Mouse (Mus musculus) gastrocnemius, postnatal 25 days (tissue): ENCODE measurements around the gene Unc13a. TPM values are rescaled to one million over a fixed set of nuclear protein-coding genes. Genes with fewer than 3 reads are reported as not detected.

Source experiments
- DNase-seq: peaks from one replicate; pipeline ENCODE4 v3.0.0; 2022
- total RNA-seq, 2 experiments: library from RNA; stranded (reverse); gene quantifications; 1 replicate in 1 of 2; 2 replicates in 1 of 2; pipeline ENCODE4 v1.2.3; 2021

Unc13a gene
- total RNA-seq, 2 experiments from 2014 or later = 0.29 TPM; not detected in 1

DNA sequence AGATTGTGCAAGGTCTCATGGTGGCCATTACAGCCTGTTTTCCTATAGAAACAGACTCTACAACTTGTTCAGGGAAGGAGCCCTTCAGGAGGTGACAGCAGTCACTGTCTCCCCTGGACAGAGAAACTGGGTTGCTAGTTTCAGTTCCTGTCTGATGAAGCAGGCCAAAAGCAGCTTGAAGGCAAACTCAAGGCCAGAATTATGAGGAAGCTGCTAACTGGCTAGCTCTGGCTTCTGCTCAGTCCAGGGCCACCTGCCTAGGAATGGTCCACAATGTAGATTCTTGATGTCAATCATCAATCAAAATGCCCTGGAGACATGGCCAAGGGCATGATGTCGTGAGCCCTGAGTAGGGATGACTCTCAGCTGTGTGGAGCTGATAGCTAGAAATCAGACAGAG lies 46.5 kb downstream of the Unc13a start:
- no peak for DNase-seq

DNA sequence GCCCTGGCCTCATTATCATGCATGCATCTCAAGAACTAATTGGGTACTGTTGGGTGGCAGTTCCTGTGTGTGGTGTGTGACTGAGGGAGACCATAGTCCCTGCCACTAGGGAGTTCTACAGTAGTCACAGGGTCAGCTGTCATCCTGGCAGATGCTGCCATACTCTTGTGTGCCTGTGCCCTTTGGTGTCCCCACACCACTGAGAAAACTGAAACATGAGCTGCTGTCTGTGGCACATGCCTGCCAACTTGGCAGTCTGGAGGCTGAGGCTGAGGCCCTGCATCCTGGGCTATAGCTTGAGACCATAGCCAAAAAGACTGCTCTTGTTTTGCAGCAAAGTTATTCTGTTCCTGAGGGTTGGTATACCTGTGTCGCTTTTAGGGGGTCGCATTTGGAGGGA lies 51.8 kb downstream of the Unc13a start:
- DNase-seq = peak; percentile 74

DNA sequence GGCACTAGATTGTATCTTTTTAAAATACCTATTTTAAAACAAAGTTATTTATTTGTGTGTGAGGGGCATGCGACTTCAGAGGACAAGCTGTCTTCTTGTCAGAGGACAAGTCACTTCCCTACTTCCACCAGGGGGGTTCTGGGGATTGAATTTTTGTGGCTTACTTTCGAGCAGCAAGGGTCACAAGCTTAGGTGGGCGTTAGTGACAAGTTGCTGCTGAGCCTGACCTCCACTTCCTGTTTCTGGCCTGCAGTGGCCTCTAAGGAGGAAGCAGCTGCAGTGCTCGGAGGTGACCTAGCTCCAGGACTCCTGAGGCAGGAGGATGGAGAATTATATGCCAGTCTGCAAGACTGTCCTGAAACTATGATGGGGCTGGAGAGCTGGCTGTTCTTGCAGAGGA lies 58.1 kb downstream of the Unc13a start:
- no peak for DNase-seq

DNA sequence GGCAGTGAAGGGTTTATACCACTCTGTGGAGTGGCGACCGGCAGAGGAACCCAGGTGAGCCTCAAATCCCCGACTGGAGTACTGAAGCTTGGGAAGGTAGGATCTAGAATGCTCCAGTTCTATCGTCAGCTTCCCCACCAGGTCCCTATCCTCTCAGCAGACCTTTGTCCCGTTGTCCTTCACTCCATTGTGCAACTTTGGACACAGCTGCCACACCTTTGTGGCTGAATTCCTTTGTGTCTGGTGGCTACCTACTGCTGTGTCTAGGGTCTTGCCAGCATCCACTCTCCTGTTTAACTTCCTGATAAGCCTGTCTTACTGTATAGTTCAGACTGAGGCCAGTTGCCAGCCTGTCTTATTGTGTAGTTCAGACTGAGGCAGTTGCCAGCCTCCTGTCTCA lies 59.4 kb downstream of the Unc13a start:
- DNase-seq = no peak

DNA sequence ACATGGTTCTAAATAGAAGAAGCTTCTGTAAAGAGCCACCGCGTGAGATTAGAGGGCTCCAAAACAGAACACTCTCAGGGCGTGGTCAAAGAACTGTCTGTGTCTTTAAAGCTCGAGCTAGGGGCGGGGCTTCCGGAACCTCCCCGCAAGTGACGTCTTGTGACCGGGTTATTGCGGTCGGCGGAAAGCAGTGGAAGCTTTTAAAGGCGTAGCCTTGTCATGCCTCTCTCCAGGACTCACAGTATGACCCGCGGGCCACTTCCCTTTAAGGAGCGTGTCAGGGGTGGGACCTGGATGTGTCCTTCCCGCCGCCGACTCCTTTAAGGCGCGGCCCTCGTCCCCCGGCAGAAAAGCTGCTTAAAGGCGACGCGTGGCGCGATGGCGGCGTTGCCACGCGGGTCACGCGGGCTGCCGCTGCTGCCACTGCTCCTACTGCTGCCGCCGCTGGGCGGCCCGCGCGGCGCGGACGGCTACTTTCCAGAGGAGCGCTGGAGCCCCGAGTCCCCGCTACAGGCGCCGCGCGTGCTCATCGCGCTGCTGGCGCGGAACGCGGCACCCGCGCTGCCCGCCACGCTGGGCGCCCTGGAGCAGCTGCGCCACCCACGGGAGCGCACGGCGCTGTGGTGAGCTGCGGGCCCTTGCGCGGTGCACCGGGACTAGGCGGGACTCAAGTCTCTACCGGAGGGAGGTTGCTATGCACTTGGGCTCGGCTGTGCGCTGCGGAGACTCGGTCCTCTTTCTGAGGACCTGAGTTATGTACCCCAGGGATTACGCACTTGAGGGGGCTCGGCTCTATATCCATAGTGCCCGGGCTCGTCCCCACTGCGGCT lies 60.5 kb downstream of the Unc13a start, which contains the start of gene Colgalt1:
Gene Colgalt1, plus strand, starts transcription at position 177 of the 830 bp plus-strand sequence.
- peak; percentile 96 for DNase-seq

DNA sequence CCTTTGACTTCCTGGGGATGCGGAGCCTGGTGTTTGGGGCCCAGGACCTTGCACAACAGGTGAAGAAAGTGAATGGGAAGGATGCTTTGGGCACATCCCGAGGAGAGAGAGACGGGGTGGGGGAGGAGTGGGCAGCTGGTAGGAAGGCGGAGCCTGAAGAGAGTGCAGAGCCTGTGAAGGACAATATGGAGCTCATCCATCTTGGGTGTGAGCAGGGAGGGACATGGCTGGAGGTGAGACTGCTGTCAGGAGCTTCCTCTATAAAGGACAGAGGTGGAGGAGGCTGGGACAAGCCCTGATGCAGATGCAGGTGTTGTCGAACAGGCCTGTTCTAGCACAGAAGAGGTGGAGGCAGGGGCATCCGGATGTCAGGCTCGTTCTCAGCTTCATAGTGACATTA lies 67.5 kb downstream of the Unc13a start:
- DNase-seq = no peak

DNA sequence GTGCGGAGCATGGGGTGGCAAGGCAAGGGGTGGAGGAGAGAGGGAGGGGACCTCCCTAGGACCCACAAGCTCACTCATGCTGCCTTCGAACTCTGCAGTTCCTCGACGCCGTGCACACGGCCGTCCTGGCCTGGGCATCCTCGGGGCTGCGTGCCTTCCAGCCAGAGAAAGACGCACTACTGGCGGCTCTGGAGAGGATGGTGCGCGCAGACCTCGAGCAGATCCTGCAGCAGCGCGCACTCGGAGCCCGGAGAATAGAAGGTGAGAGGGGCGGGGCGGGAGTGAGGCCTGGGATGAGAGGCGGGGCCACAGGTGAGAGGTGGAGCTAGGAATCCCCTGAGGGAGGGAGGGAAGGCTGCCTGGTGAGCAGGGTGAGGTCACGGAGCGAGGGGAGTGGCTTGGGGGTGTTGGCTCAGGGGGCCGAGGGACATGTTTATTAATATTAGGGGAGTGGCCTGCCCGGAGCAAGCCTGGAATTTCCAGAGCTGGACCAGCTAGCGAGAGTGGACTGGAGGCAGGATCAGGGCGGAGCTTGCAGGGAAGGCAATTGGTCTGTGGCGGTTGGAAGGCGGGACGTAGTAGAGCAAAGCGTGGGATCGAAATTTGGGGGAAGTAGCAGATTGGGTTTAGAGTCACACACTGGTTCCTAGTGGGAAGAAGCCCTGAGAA lies 68.8 kb downstream of the Unc13a start:
- DNase-seq = peak; percentile 61

DNA sequence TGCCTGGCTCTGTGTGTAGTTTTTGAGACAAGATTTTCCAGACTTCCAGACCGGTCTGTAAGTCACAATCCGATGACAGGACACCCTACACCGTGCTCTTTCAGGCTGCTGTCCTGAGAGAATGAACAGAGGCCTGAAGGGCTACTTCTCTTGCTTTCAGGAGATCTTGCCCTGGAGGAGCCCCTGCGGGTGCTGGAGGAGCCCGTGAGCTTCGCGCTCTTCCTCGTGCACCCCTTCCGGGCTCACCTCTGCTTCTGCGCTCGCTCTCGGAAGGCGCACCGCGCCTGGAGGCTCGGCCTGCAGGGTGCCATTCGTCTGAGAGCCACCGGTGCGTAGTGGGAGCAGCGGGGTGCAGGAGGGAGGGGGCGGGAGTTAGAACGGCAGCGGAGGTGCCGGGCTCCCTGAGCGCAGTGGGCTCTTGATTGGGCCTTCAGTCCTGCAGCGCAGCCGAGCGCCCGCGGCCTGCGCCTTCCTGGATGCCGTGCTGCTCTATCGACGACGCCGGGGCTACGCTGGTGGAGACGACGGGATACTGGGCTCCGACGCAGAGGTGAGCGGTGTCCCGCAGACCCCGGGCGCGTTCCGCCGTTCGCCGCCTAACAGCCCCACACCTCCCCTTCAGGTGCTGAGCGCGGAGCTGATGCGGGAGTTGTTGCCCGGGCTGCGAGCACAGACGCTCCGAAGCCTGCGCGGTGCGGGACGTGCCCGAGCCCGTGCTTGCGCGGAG lies 69.5 kb downstream of the Unc13a start:
- DNase-seq = no peak

DNA sequence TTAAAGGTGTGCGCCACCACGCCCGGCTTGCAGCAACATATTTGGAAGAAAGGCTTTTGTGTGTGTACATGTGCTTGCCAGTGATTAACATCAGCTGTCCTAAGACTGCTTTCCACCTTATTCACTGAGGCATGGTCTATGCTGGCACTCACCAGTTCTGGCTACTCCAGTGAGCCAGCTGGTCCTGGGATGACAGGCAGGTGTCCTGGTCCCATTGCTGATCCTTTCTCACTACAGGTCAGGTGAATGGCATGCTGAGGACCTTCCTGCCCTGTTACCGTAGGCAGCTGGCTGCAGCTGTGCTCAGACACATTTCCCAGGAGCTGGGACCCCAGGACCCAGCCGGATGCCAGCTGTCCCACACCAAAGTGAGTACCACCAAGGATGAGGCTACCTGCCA lies 72.7 kb downstream of the Unc13a start:
- no peak for DNase-seq

DNA sequence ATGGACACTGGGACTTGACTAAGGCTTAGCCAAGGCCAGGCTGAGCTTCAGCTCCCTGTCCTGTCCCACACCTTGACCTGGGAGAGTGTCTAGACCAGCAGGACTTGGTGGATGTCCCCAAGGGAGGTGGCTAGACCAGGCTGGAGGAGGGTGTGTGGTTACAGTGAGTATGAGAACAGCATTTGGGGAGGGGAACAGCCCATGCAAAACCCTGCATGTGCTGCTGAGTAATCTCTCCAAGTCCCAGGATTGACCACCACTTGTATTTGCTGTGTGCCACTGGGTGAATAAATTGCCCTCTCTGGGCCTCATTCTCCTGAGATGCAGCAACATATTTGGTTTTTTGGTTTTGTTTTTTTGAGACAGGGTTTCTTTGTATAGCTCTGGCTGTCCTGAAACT lies 73.2 kb downstream of the Unc13a start:
- no peak for DNase-seq

DNA sequence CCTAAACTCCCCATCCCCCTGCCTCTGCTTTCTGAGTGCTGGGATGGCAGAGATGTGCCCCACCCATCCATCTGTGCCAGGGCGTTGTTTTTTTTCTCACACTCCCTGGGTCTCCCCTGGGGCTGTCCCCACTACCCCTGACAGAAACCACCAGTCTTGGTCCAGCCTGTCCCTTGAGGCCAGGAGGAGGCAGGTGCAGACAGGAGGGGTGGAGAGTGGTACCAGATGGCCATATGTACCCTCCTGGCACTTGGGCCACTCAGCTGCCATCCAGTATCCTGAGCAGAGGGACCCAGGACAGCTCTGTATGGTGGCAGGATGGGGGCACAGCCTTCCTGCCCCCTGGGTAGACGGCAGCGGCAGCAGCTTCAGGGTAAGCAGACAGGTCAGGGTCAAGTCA lies 74.1 kb downstream of the Unc13a start, which contains the start of gene Fam129c:
Gene Fam129c, plus strand, starts transcription at position 198 of the 400 bp plus-strand sequence.
- no peak for DNase-seq

DNA sequence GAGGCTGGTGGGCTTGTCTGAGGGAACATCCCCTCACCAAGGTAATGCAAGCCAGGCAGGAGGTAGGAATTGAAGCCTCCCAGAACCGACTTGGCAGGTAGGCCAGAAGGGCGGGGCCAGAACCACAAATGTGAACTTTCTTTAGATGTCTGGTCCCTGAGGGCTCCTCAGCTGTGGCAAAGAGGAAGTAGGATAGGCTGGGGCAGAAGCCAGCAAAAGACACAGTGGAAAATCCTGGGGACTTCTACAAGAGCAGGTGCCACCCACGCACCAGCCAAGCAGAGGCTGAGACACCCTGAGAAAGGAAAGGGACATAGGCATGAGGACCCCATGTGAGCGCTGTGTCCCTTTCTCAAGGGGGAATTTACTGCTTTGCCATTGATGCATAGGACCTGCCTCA lies 74.8 kb downstream of the Unc13a start:
- no peak for DNase-seq

DNA sequence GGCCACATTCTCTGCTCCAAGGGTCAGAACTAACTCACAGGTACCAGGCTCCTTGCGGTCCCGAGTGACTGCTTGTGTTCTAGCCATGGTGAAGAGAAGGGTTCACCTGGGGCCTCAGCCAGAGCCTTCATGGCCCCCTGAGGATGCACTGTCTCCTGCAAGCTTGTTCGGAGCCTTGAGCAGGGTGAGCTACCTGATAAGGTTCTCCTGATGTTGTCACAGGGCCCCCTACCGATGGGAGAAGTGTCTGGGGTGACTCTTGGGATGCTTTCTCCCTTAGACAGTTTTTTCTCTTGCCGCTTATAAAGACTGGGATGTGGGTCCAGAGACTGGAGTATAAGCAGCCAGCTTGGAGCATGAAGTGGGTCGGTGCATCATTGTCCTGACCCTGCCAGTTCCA lies 75.2 kb downstream of the Unc13a start:
- DNase-seq = no peak

DNA sequence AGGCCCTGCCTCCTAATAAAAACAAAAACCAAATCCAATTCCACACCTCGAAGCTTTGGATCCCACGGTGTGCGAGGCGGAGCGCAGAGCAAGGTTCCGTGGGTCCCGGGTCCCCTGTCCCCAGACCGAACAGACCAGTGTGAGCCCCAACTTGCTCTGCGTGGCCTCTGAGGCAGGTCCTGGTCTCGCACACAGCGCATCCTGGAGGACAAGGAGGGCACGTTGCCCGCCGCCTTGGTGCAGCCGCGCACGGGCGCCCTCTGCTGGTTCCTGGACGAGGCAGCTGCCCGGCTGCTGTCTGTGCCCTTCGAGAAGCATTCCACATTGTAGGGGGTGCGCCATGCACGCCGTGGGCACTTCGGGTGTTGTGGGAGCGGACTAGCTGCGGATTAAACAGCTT lies 75.7 kb downstream of the Unc13a start:
- peak; percentile 82 for DNase-seq

DNA sequence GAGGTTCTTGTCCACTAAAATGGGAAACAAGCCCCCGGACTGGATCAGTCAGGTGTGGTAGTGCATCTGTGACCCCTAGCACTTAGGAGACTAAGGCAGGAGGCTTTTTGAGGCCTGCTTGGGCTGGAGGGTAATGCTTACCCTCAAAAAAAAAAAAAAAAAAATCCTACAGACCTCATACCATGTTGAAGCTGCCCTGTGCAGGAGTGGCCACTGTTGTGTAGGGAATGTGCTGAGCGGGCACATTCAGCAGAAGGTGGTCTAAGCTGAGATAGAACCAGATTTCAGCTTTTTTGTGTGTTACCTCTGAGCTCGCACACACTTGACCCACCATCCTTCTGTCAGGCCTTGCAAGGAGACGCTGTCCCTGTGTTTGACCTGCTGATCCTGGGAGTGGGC lies 77.2 kb downstream of the Unc13a start:
- no peak for DNase-seq

DNA sequence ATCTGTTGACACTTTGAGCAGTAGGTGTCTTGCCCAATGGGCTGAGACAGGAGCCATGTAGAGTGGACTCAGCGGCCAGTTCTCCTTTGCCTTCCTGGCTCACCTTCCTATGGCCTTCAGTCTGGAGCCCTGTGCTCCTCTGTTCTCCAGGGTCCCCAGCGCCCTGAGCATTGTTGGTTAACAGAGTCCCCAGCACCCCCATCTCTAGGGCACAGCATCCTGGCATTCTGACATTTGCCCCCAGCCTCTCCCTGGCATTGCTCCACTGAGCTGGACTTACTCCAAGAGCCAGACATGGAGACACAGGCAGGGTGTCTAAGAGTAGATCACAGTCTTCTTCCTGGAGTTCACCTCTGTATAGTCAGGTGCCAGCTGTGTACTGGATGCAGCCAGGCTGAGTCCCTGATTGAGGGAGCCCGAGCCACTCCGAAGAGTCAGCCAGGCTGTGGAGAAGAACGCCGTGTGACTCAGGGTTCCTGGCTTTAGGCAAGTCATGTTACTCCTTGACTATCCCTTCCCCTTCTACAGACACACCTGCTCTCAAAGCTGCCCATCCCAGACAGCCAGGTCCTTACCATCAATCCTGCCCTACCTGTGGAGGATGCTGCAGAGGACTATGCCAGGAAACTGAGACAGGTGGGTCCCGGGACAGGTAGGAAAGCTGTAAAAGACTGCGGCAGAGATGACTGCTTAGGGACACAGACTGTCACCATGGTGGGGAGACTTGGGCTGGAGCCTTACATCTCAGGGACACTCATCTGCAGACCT lies 77.8 kb downstream of the Unc13a start:
- DNase-seq = no peak

DNA sequence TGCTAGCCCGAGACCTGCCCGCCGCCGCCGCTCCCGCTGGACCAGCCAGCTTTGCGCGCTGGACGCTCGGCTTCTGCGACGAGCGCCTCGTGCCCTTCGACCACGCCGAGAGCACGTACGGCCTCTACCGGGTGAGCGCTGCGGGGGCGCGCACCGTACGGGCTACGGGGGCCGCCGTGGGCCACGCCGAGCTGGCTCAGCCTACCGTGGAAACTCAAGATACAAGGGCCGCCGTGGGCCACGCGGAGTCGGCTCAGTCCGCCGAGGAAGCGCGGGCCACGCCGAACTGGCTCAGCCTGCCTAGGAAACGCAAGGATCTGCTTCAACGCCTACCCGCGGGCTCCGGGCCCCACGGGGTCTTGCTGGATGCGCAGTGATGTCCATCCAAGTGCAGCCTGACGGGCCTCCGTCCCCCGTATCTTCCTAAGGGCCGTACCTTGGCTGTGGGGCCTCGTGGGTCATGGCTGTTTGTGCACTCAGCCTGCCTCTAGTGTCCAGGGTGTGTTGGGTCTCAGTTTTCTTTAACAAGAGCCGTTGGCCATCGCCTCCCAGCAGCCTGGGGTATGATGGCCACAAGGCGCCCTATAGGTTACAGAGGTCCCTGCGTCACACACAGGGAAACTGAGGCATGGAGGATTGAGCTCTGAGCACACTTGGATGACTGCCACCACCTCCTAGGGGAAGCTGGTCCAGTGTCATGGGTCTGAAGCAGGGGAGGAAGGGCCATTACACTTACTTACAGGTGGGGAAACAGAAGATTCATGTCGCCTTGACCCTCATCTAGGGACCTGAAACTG lies 79.0 kb downstream of the Unc13a start:
- peak; percentile 83 for DNase-seq

DNA sequence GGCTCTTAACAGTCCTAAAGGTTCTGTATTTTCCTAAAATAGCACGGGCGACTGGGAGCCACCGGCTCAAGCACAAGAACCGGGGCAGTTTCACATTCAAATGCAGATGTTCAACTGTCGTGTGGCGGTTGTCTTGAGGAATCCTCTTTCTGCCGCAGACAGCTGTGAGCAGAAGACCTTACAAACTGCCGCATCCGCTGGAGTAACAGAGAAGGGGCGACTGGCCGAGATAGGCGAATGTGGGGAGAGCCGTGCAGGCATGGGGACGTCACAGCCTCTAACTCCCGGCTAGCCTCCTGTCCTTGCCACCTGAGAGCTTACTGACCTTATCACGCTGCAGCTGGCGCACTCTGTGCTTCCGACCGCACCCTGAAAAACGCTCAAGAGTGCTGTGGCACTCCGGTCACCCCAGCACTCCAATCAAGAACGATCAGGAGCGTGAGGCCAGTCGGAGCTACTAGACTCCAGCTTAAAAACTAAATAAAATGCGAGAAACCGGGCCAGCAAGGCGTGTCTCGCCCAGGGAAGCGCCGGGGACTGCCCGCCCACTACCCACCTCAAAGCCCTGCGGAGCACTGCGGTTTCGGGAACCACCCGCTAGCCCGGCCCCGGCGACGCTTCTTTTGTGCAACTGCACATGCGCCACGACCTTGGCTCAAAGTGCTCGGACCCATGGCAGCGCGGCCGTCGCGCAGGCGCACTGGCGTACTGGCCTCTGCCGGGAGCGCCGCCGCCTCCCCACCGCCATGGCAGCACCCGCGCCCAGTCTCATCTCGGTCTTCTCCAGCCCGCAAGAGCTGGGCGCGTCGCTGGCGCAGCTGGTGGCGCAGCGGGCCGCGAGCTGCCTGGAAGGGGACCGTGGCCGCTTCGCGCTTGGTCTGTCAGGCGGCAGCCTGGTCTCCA lies 79.8 kb downstream of the Unc13a start, which contains the start of gene Pgls:
Gene Pgls, plus strand, starts transcription at position 706 of the 903 bp plus-strand sequence.
- DNase-seq = peak; percentile 94

DNA sequence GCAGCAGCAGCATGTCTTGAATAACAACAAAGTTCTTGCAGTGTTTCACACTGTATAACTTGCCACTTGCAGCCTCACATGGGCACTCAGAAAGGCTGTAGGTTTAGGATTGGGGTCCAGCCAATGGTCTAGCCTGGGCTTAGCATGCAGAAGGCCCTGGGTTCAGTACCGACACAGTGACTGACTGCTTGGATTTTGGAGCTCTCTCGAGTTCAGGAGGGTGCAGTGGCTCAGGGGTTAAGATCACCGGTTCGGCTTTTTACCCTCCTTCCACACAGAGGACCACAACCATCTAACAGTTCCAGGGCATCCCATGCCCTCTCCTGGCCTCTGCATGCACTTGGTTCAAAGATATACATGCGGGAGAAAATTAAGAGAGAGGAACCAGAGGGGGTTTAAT lies 80.5 kb downstream of the Unc13a start:
- no peak for DNase-seq

DNA sequence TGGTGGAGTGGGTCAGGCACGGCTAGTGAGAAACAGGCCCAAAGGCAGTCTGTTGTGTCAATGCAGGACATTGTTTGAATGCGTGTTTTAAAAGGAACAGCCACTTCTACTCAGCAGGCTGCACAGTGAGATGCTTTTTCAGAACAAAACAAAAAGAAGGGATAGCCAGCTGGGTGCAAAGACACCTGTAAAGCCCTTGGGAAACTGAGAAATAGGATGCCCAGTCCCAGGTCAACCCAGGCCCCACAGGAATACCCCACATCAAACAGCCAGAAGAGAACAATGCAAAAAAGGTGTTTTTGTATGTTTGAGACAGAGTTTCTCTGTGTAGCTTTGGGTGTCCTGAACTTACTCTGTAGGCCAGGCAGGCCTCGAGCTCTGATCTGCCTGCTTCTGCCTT lies 82.8 kb downstream of the Unc13a start:
- DNase-seq = no peak
